Mouse (Mus musculus) bone marrow, adult 2 months (tissue): ENCODE data around the gene Reln.

Source experiments
- CTCF ChIP-seq: fragments of 200-500 bp; IDR thresholded peaks from 2 replicates; pipeline ENCODE4 v1.5.1; 2011; ENCODE audit warnings: low read length, control low read depth; ENCODE audit not compliant: control insufficient read depth, insufficient read depth
- POLR2A ChIP-seq: fragments of 200-500 bp; IDR thresholded peaks from 2 replicates; pipeline ENCODE4 v1.6.1; 2011; ENCODE audit warnings: low read depth, mild to moderate bottlenecking, control low read depth, low read length, borderline replicate concordance; ENCODE audit not compliant: control insufficient read depth

DNA sequence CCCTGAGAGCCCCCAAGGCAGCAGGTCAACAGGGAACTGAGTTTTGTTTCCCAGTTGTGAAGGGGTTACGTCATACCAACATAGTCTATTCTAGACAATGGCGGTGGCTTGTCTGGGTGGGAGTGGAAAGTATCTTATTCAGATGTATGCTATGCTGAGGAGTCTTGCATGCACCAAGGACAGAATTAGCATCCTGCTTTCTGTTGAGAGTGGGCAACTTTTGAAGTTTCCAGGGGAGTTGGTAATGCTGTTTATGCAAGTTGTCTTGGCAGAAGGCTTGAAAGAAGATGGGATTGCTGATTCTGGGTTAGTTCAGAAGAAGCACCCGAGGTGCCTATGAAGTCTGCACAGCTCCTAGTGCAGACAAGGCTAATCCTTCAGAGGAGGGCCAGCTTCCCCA lies 450.3 kb downstream of the Reln start:
- TF ChIP-seq CTCF (no peak), POLR2A (no peak)
